Mouse (Mus musculus) intestine, embryonic 16.5 days (tissue): ENCODE results near the gene Pphln1. TPM values are rescaled to one million over a fixed set of nuclear protein-coding genes. Genes with fewer than 3 reads are reported as not detected.

ENCODE experiments used
- polyA plus RNA-seq: library from polyadenylated mRNA; unstranded; fragments of >200 nt; fragmentation: Nextera tagmentation; extraction: Ambion mirVana; gene quantifications from 2 replicates; pipeline ENCODE4 v1.2.1, GENCODE M21; 2015

The Pphln1 gene
- polyA plus RNA-seq, 1 experiment from 2014 or later, result 29.2 TPM

Other genes with a start within 250 kb of the Pphln1 start
- 7.0 and 7.3 TPM in 2 replicates for gene Gxylt1, start 123.2 kb upstream of the Pphln1 start, polyA plus RNA-seq
- gene Yaf2, start 61.4 kb upstream of the Pphln1 start, polyA plus RNA-seq, result 31.4 and 37.9 TPM in 2 replicates
- gene Zcrb1, start within 50 bp of the Pphln1 start, polyA plus RNA-seq, result 95.2 and 101 TPM in 2 replicates
- gene Prickle1, start 197.5 kb downstream of the Pphln1 start, polyA plus RNA-seq, result 18.1 TPM in 2 replicates